Mouse (Mus musculus) stomach, postnatal 0 days (tissue): Measurements from ENCODE around the gene Apoc3. TPM values are rescaled to one million over a fixed set of nuclear protein-coding genes. Genes with fewer than 3 reads are reported as not detected.

Experiments
- ATAC-seq: fragments of 200-750 bp; cut with Nextera tagmentation; 2 replicates; pipeline ENCODE4 v1.8.0; 2017; ENCODE audit not compliant: low FRiP score, low TSS enrichment
- DNase-seq: peaks from one replicate; pipeline ENCODE4 v3.0.0-alpha.2; 2016; ENCODE audit warnings: low spot score
- H3K27ac ChIP-seq: fragments of 300-500 bp; sonication (generic); replicated peaks from 2 replicates; pipeline ENCODE4 v1.5.1; 2014; ENCODE audit warnings: mild to moderate bottlenecking, control low read depth
- H3K27me3 ChIP-seq: fragments of 300-500 bp; sonication (generic); 2 replicates; pipeline ENCODE4 v1.6.1; 2014; ENCODE audit warnings: low read length; ENCODE audit not compliant: control insufficient read depth, insufficient read depth
- H3K36me3 ChIP-seq: fragments of 300-500 bp; sonication (generic); 2 replicates; pipeline ENCODE4 v1.6.1; 2014; ENCODE audit warnings: low read length, mixed read lengths; ENCODE audit not compliant: control insufficient read depth, insufficient read depth
- H3K4me1 ChIP-seq: fragments of 300-500 bp; sonication (generic); replicated peaks from 2 replicates; pipeline ENCODE4 v1.6.1; 2014; ENCODE audit warnings: antibody characterized with exemption; ENCODE audit not compliant: control insufficient read depth, insufficient read depth
- H3K4me2 ChIP-seq: fragments of 300-500 bp; sonication (generic); replicated peaks from 2 replicates; pipeline ENCODE4 v1.6.1; 2014; ENCODE audit warnings: low read depth, mild to moderate bottlenecking, control low read depth, moderate library complexity
- H3K4me3 ChIP-seq: fragments of 300-500 bp; sonication (generic); 2 replicates; pipeline ENCODE4 v1.5.1; 2014; ENCODE audit warnings: low read depth, low read length, control low read depth
- H3K9ac ChIP-seq: fragments of 300-500 bp; sonication (generic); 2 replicates; pipeline ENCODE4 v1.6.1; 2014; ENCODE audit warnings: mild to moderate bottlenecking, low read length, control low read depth, mixed read lengths
- H3K9me3 ChIP-seq: fragments of 300-500 bp; sonication (generic); 2 replicates; pipeline ENCODE4 v1.6.1; 2016; ENCODE audit warnings: low read length; ENCODE audit not compliant: control insufficient read depth
- CTCF ChIP-seq: IDR thresholded peaks from 2 replicates; pipeline ENCODE4 v1.5.1; 2016; ENCODE audit warnings: antibody characterized with exemption, low read depth, mild to moderate bottlenecking, moderate library complexity
- EP300 ChIP-seq: optimal IDR thresholded peaks from 2 replicates; pipeline ENCODE3; 2016; ENCODE audit warnings: antibody characterized with exemption
- WGBS: fragments of 180-500 bp; shearing (Covaris S2); extraction: QIAGEN DNeasy Blood & Tissue Kit; methylation state at CpG from one replicate; pipeline ENCODE4 v1.1.7; 2014; 5-methylcytosine and 5-hydroxymethylcytosine counted together
- polyA plus RNA-seq: library from polyadenylated mRNA; unstranded; fragments of >200 nt; fragmentation: Nextera tagmentation; extraction: Ambion mirVana; gene quantifications from 2 replicates; pipeline ENCODE4 v1.2.1, GENCODE M21; 2015

Gene Apoc3
- polyA plus RNA-seq, 1 experiment from 2014 or later = 1.2 TPM

- Histone ChIP-seq H3K27ac (no peak overlapping the region), H3K4me2 (no peak overlapping the region), H3K27me3 (no peaks in the 10 kb centered on the region), H3K9me3 (no peaks in the 10 kb centered on the region), H3K9ac (no peak overlapping the region), H3K4me3 (no peak overlapping the region), H3K36me3 (peaks cover 17% of the 10 kb centered on the region), H3K4me1 (no peaks in the 10 kb centered on the region)
- DNase-seq = no peak
- WGBS = 50% methylated on average over 6 of the region's 6 CpGs
- TF ChIP-seq EP300 (no peak), CTCF (no peak)
- peak; percentile 40; the same call in 1 of the 2 replicates for ATAC-seq
Measured at GRCm38 (mm10) chr9:46207501-46207869, 28.0 kb downstream of the Apoc3 start.

- Histone ChIP-seq H3K9ac (no peak overlapping the region), H3K27me3 (no peaks in the 10 kb centered on the region), H3K4me2 (no peak overlapping the region), H3K4me3 (no peak overlapping the region), H3K27ac (no peak overlapping the region), H3K4me1 (no peaks in the 10 kb centered on the region), H3K36me3 (peaks cover 17% of the 10 kb centered on the region), H3K9me3 (no peaks in the 10 kb centered on the region)
- DNase-seq (no peak), ATAC-seq (peak; percentile 66)
- TF ChIP-seq EP300 (no peak), CTCF (no peak)
- 41% methylated on average over 10 of the region's 10 CpGs for WGBS
Measured at GRCm38 (mm10) chr9:46206834-46207500, 28.5 kb downstream of the Apoc3 start.

GRCm38 (mm10) chr9:46199609-46200008 is 35.8 kb downstream of the Apoc3 start:
- peaks cover 27% of the 10 kb centered on the region for H3K36me3 ChIP-seq
- DNase-seq = no peak

GRCm38 (mm10) chr9:46198936-46199335 is 36.5 kb downstream of the Apoc3 start:
- Histone ChIP-seq H3K4me2 (no peak overlapping the region), H3K4me1 (no peaks in the 10 kb centered on the region), H3K4me3 (no peak overlapping the region), H3K9ac (no peak overlapping the region), H3K27me3 (no peaks in the 10 kb centered on the region), H3K27ac (no peak overlapping the region), H3K36me3 (peaks cover 25% of the 10 kb centered on the region), H3K9me3 (no peaks in the 10 kb centered on the region)
- WGBS = 87% methylated on average over 7 of the region's 7 CpGs
- ATAC-seq = no peak
- DNase-seq = no peak
- TF ChIP-seq EP300 (no peak), CTCF (no peak)

More at GRCm38 (mm10) chr9:46199609-46200008, 35.8 kb downstream of the Apoc3 start:
- no peak for TF ChIP-seq CTCF
- no peak for TF ChIP-seq EP300
- Histone ChIP-seq H3K9me3 (no peaks in the 10 kb centered on the region), H3K4me2 (no peak overlapping the region), H3K9ac (no peak overlapping the region), H3K27ac (no peak overlapping the region), H3K4me3 (no peak overlapping the region), H3K4me1 (no peaks in the 10 kb centered on the region), H3K27me3 (no peaks in the 10 kb centered on the region)
- ATAC-seq = no peak
- WGBS = 76% methylated on average over 2 of the region's 2 CpGs

- ATAC-seq = no peak
- WGBS = 88% methylated on average over 9 of the region's 9 CpGs
- peaks cover 23% of the 10 kb centered on the region for H3K36me3 ChIP-seq
Measured at GRCm38 (mm10) chr9:46198461-46198860, 37.0 kb downstream of the Apoc3 start.

GRCm38 (mm10) chr9:46196699-46197169 is 38.7 kb downstream of the Apoc3 start:
- DNase-seq = no peak
- Histone ChIP-seq H3K4me2 (no peak overlapping the region), H3K36me3 (peaks cover 21% of the 10 kb centered on the region), H3K4me3 (no peak overlapping the region), H3K9ac (no peak overlapping the region), H3K27me3 (no peaks in the 10 kb centered on the region), H3K4me1 (no peaks in the 10 kb centered on the region), H3K27ac (no peak overlapping the region), H3K9me3 (no peaks in the 10 kb centered on the region)
- 66% methylated on average over 12 of the region's 12 CpGs for WGBS
- no peak for ATAC-seq
- no peak for TF ChIP-seq EP300
- TF ChIP-seq CTCF = no peak

More at GRCm38 (mm10) chr9:46198461-46198860, 37.0 kb downstream of the Apoc3 start:
- H3K4me2 ChIP-seq = no peak overlapping the region
- no peak for TF ChIP-seq CTCF
- no peak for TF ChIP-seq EP300
- H3K9ac ChIP-seq = no peak overlapping the region
- no peak overlapping the region for H3K27ac ChIP-seq
- H3K9me3 ChIP-seq = no peaks in the 10 kb centered on the region
- H3K4me3 ChIP-seq = no peak overlapping the region
- H3K27me3 ChIP-seq = no peaks in the 10 kb centered on the region
- DNase-seq = no peak
- H3K4me1 ChIP-seq = no peaks in the 10 kb centered on the region
